Mouse (Mus musculus) MEL (cell line): ENCODE measurements around the gene Acap1.

Source experiments
- CTCF ChIP-seq, 3 experiments: IDR thresholded peaks in 2 of 3; conservative IDR thresholded peaks in 1 of 3; 2 replicates each; pipeline ENCODE4 v1.5.1; 2011 to 2012; ENCODE audit warnings: low read length in 3 of 3, low read depth in 2 of 3, mild to moderate bottlenecking in 2 of 3, improper control_type of control experiment in 1 of 3, inconsistent platforms in 1 of 3, mixed read lengths in 1 of 3, moderate library complexity in 1 of 3; ENCODE audit not compliant: control insufficient read depth in 1 of 3, insufficient read depth in 1 of 3, poor library complexity in 1 of 3, severe bottlenecking in 1 of 3
- EP300 ChIP-seq, 2 experiments: IDR thresholded peaks; 2 replicates each; pipeline ENCODE4 v1.6.1; 2011; ENCODE audit warnings: improper control_type of control experiment in 2 of 2, low read length in 2 of 2, low read depth in 1 of 2, mild to moderate bottlenecking in 1 of 2
- GABPA ChIP-seq: IDR thresholded peaks from 2 replicates; pipeline ENCODE4 v1.6.1; 2012; ENCODE audit warnings: low read depth, mild to moderate bottlenecking, inconsistent platforms, low read length, improper control_type of control experiment, moderate library complexity
- GATA1 ChIP-seq: IDR thresholded peaks from 2 replicates; pipeline ENCODE4 v1.6.1; 2011; ENCODE audit warnings: low read depth, low read length, improper control_type of control experiment
- KAT2A ChIP-seq: conservative IDR thresholded peaks from 2 replicates; pipeline ENCODE4 v1.6.1; 2012; ENCODE audit warnings: low read depth, low read length, improper control_type of control experiment, inconsistent platforms
- RAD21 ChIP-seq: IDR thresholded peaks from 2 replicates; pipeline ENCODE4 v1.6.1; 2011; ENCODE audit warnings: mild to moderate bottlenecking, low read depth, low read length, improper control_type of control experiment
- USF1 ChIP-seq: IDR thresholded peaks from 2 replicates; pipeline ENCODE4 v1.6.1; 2014; ENCODE audit warnings: low read depth, mild to moderate bottlenecking, inconsistent platforms, low read length, improper control_type of control experiment, moderate library complexity
- ZMIZ1 ChIP-seq: IDR thresholded peaks from 2 replicates; pipeline ENCODE4 v1.6.1; 2012; ENCODE audit warnings: low read depth, mild to moderate bottlenecking, inconsistent platforms, low read length, improper control_type of control experiment, moderate library complexity

GRCm38 (mm10) chr11:69837952-69838713 is 57.2 kb downstream of the Acap1 start, which contains the start of gene Tmem256:
- TF ChIP-seq KAT2A (no peak; the same call in 1 of the 2 replicates), GABPA (peak; percentile 90; the same call in 1 of the 2 replicates), EP300 (IDR thresholded peaks at IDR 0.05; ENCODE audit: low read depth in 1 of 2, low read length in 2 of 2) (peak in 1 of 2 experiments; percentile 2; a peak in 1 of 4 replicates), USF1 (peak; percentile 78), CTCF (IDR thresholded peaks at IDR 0.05 in 2 of 3, conservative IDR thresholded peaks at IDR 0.05 in 1 of 3; ENCODE audit: control insufficient read depth in 1 of 3, insufficient read depth in 1 of 3, low read depth in 2 of 3, low read length in 3 of 3, poor library complexity in 1 of 3, severe bottlenecking in 1 of 3) (no peak), GATA1 (no peak), RAD21 (no peak), ZMIZ1 (no peak)
